Mouse (Mus musculus): Measurements from ENCODE around the gene Mettl14. TPM values are rescaled to one million over a fixed set of nuclear protein-coding genes. Genes with fewer than 3 reads are reported as not detected.

Mettl14 gene
- polyA plus RNA-seq, 1 experiment from 2014 or later = 27.9 TPM

DNA sequence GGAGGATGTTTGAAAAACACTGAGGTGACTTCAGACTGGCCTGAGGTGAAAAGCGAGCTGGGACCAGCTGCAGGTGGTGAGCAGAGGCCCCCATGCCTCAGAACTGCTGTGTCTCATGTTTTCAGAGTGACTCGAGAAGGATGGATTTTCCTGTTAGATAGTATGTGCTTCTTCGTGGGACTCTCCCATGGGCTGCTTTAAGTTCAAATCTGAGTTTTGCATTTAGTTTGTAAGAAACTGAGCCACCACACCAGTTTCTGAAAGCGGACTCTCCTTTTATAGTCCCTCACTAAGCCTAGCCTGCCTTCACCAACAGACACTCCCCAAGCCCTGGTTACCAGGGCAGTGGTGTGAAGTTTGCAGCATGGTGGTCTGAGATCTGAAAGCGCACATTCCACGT, 48.1 kb downstream of the Mettl14 start:
- Histone ChIP-seq H3K4me3 (ENCODE audit: low read depth, low read length) (no peak overlapping the region), H3K9me3 (replicated peaks; ENCODE audit: control insufficient read depth, low read length) (no peaks in the 10 kb centered on the region), H3K36me3 (replicated peaks; ENCODE audit: control insufficient read depth, insufficient read depth, low read depth, low read length) (no peaks in the 10 kb centered on the region), H3K27me3 (ENCODE audit: control insufficient read depth, insufficient read depth, low read length) (no peaks in the 10 kb centered on the region), H3K27ac (replicated peaks; ENCODE audit: low read depth, low read length) (no peak overlapping the region), H3K4me1 (ENCODE audit: control insufficient read depth, insufficient read depth, low read length) (no peaks in the 10 kb centered on the region), H3K4me2 (ENCODE audit: low read depth, low read length) (no peak overlapping the region), H3K9ac (replicated peaks; ENCODE audit: low read length) (no peak overlapping the region)
- no peak for DNase-seq (ENCODE audit: low spot score)
- ATAC-seq (replicated peaks; ENCODE audit: insufficient number of reproducible peaks, low FRiP score, low TSS enrichment, low read depth) = no peak
- WGBS = 66% methylated on average over 6 of the region's 6 CpGs

DNA sequence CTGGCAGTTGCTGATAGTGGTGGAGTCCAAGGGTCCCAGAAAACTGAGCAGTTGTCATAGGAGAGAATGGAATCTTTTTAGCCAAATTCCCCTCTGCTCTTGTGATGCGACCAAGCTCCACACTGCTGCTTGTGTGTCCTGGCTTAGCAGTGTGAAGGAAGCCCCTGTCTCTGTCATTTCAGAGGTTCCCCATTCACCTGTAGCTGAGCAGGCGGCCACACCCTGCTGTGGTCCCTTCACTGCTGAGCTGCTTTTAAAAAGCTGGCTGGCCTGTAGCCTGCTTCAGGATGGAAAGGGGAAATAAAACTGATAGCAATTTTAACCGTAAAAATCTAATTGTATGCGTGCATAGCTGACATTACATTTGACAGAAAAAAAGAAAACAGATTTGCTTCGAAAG, 49.0 kb downstream of the Mettl14 start:
- no peak overlapping the region for H3K27ac ChIP-seq (replicated peaks; ENCODE audit: low read depth, low read length)
- no peaks in the 10 kb centered on the region for H3K9me3 ChIP-seq (replicated peaks; ENCODE audit: control insufficient read depth, low read length)
- H3K9ac ChIP-seq (replicated peaks; ENCODE audit: low read length) = no peak overlapping the region
- WGBS = 81% methylated on average over 5 of the region's 5 CpGs
- no peak for DNase-seq (ENCODE audit: low spot score)
- H3K4me1 ChIP-seq (ENCODE audit: control insufficient read depth, insufficient read depth, low read length) = no peaks in the 10 kb centered on the region
- H3K27me3 ChIP-seq (ENCODE audit: control insufficient read depth, insufficient read depth, low read length) = no peaks in the 10 kb centered on the region
- no peaks in the 10 kb centered on the region for H3K36me3 ChIP-seq (replicated peaks; ENCODE audit: control insufficient read depth, insufficient read depth, low read depth, low read length)
- H3K4me2 ChIP-seq (ENCODE audit: low read depth, low read length) = no peak overlapping the region
- no peak for ATAC-seq (replicated peaks; ENCODE audit: insufficient number of reproducible peaks, low FRiP score, low TSS enrichment, low read depth)
- H3K4me3 ChIP-seq (ENCODE audit: low read depth, low read length) = no peak overlapping the region

DNA sequence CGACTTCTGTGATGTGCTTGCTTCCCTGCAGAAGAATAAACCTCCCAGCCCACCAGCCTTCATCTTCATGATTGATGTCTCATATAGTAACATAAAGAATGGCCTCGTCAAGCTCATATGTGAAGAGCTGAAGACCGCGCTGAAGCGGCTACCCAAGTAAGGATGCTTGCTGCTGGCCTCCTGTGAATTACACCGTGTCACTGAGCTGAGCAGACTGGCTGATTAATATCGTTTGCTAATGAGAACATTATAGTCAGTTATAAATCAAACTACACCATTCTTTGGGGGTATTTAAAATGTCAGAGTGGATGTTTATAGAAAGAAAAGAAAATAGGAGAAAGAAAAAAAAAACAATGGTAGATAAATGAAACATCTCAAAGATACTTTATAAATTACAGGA, 49.5 kb downstream of the Mettl14 start:
- Histone ChIP-seq H3K27ac (replicated peaks; ENCODE audit: low read depth, low read length) (no peak overlapping the region), H3K36me3 (replicated peaks; ENCODE audit: control insufficient read depth, insufficient read depth, low read depth, low read length) (no peaks in the 10 kb centered on the region), H3K9ac (replicated peaks; ENCODE audit: low read length) (no peak overlapping the region), H3K4me2 (ENCODE audit: low read depth, low read length) (no peak overlapping the region), H3K4me3 (ENCODE audit: low read depth, low read length) (no peak overlapping the region), H3K27me3 (ENCODE audit: control insufficient read depth, insufficient read depth, low read length) (no peaks in the 10 kb centered on the region), H3K4me1 (ENCODE audit: control insufficient read depth, insufficient read depth, low read length) (no peaks in the 10 kb centered on the region), H3K9me3 (replicated peaks; ENCODE audit: control insufficient read depth, low read length) (no peaks in the 10 kb centered on the region)
- ATAC-seq (replicated peaks; ENCODE audit: insufficient number of reproducible peaks, low FRiP score, low TSS enrichment, low read depth) = no peak
- 83% methylated on average over 7 of the region's 7 CpGs for whole genome bisulfite sequencing
- no peak for DNase-seq (ENCODE audit: low spot score)

DNA sequence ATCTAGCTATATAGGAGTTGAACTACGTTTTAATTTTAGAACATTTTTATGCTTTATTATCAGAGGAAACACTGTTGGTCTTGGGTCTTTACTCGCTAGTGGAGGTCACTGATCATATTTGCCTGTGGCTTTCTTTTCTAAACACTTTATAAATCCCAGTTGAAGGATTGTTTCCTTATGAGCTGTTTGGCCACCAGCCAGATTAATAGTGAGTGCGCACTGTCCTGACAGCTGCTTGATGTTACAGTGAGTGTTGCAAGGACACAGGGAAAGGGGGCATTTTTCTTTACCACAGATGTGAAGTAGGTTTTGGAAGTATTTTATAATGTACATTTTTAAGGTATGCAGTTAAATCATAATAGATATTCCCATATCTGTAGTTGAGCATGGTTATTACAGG, 50.4 kb downstream of the Mettl14 start:
- H3K4me2 ChIP-seq (ENCODE audit: low read depth, low read length) = no peak overlapping the region
- no peak for DNase-seq (ENCODE audit: low spot score)
- no peaks in the 10 kb centered on the region for H3K27me3 ChIP-seq (ENCODE audit: control insufficient read depth, insufficient read depth, low read length)
- no peak for ATAC-seq (replicated peaks; ENCODE audit: insufficient number of reproducible peaks, low FRiP score, low TSS enrichment, low read depth)
- H3K9me3 ChIP-seq (replicated peaks; ENCODE audit: control insufficient read depth, low read length) = no peaks in the 10 kb centered on the region
- no peak overlapping the region for H3K9ac ChIP-seq (replicated peaks; ENCODE audit: low read length)
- H3K27ac ChIP-seq (replicated peaks; ENCODE audit: low read depth, low read length) = no peak overlapping the region
- 59% methylated on average over 3 of the region's 3 CpGs for WGBS
- no peaks in the 10 kb centered on the region for H3K36me3 ChIP-seq (replicated peaks; ENCODE audit: control insufficient read depth, insufficient read depth, low read depth, low read length)
- H3K4me3 ChIP-seq (ENCODE audit: low read depth, low read length) = no peak overlapping the region
- H3K4me1 ChIP-seq (ENCODE audit: control insufficient read depth, insufficient read depth, low read length) = no peaks in the 10 kb centered on the region

DNA sequence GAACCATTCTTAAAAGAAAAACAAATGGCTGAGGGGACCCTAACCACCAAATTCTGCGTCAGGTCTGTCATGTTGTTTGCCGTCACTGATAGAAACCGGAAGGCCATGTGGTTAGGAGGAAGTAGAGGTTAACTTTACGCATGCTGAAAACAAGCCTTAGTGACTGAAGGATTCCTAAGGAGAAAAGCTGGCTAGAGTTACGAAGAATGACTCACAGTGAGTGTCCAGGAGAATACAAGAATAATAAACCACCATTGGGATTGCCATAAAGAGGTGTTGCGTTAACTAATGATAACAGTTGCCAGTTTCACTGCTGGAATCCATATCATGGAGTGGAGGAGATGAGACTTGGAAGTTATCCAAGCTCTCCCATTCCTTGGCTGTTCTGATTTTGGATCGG, 51.0 kb downstream of the Mettl14 start:
- Histone ChIP-seq H3K9me3 (replicated peaks; ENCODE audit: control insufficient read depth, low read length) (no peaks in the 10 kb centered on the region), H3K4me3 (ENCODE audit: low read depth, low read length) (no peak overlapping the region), H3K36me3 (replicated peaks; ENCODE audit: control insufficient read depth, insufficient read depth, low read depth, low read length) (no peaks in the 10 kb centered on the region), H3K4me1 (ENCODE audit: control insufficient read depth, insufficient read depth, low read length) (no peaks in the 10 kb centered on the region), H3K4me2 (ENCODE audit: low read depth, low read length) (no peak overlapping the region), H3K27ac (replicated peaks; ENCODE audit: low read depth, low read length) (no peak overlapping the region), H3K9ac (replicated peaks; ENCODE audit: low read length) (no peak overlapping the region), H3K27me3 (ENCODE audit: control insufficient read depth, insufficient read depth, low read length) (no peaks in the 10 kb centered on the region)
- ATAC-seq (replicated peaks; ENCODE audit: insufficient number of reproducible peaks, low FRiP score, low TSS enrichment, low read depth) = no peak
- DNase-seq (ENCODE audit: low spot score) = no peak
- WGBS = 76% methylated on average over 7 of the region's 7 CpGs

DNA sequence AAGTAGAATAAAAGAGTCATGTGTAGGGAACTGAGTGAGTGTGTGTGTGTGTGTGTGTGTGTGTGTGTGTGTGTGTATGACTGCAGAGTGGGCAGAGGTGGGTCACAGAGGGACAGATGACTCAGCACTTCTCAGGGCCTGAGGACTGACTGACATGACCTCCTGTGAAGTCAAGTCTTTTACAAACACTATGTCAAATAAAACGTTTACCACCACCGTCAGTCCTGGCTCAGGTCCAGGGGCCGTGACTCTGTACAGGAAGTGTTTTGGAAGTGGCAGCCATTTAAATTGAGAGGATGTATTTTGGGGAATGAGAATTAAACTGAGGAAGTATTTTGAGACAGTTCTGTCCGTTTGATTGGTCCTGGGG, 52.9 kb downstream of the Mettl14 start:
- H3K9me3 ChIP-seq (replicated peaks; ENCODE audit: control insufficient read depth, low read length) = no peaks in the 10 kb centered on the region
- no peak for ATAC-seq (replicated peaks; ENCODE audit: insufficient number of reproducible peaks, low FRiP score, low TSS enrichment, low read depth)
- no peak overlapping the region for H3K4me3 ChIP-seq (ENCODE audit: low read depth, low read length)
- H3K36me3 ChIP-seq (replicated peaks; ENCODE audit: control insufficient read depth, insufficient read depth, low read depth, low read length) = no peaks in the 10 kb centered on the region
- no peak overlapping the region for H3K9ac ChIP-seq (replicated peaks; ENCODE audit: low read length)
- no peaks in the 10 kb centered on the region for H3K27me3 ChIP-seq (ENCODE audit: control insufficient read depth, insufficient read depth, low read length)
- no peaks in the 10 kb centered on the region for H3K4me1 ChIP-seq (ENCODE audit: control insufficient read depth, insufficient read depth, low read length)
- no peak overlapping the region for H3K4me2 ChIP-seq (ENCODE audit: low read depth, low read length)
- 34% methylated on average over 4 of the region's 4 CpGs for WGBS
- H3K27ac ChIP-seq (replicated peaks; ENCODE audit: low read depth, low read length) = no peak overlapping the region
- DNase-seq (ENCODE audit: low spot score) = no peak

DNA sequence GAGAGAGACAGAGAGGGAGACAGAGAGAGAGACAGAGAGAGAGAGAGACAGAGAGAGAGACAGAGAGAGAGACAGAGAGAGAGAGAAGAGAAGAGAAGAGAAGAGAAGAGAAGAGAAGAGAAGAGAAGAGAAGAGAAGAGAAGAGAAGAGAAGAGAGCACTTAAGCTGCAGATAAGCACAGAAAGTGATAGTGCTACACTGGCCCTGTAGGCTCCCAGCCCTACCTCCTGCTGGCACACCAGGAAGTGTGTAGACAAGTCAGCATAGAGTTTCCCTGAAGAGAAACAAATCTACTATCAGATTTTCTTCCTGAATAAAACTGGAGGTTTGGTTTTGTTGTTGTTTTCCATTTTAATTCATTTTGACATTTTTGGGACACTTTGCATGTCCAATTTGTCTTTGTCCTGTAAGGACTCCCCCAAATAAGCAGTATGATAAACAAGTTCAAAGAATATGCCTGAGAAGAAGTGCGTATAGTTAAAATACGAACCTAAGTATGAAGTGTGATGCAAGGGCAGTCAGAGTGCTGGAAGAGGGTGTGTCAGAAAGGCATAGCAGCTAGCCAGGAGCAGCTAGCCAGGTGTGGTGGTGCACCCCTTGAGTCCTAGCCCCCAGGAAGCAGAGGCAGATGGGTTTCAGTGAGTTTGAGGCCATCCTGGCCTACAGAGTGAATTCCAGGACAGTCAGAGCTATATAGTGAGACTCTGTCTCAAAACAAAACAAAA, 53.4 kb downstream of the Mettl14 start:
- no peaks in the 10 kb centered on the region for H3K36me3 ChIP-seq (replicated peaks; ENCODE audit: control insufficient read depth, insufficient read depth, low read depth, low read length)
- no peaks in the 10 kb centered on the region for H3K4me1 ChIP-seq (ENCODE audit: control insufficient read depth, insufficient read depth, low read length)
- no peaks in the 10 kb centered on the region for H3K27me3 ChIP-seq (ENCODE audit: control insufficient read depth, insufficient read depth, low read length)
- no peak overlapping the region for H3K27ac ChIP-seq (replicated peaks; ENCODE audit: low read depth, low read length)
- 89% methylated on average over 2 of the region's 2 CpGs for WGBS
- no peak overlapping the region for H3K9ac ChIP-seq (replicated peaks; ENCODE audit: low read length)
- no peaks in the 10 kb centered on the region for H3K9me3 ChIP-seq (replicated peaks; ENCODE audit: control insufficient read depth, low read length)
- no peak overlapping the region for H3K4me2 ChIP-seq (ENCODE audit: low read depth, low read length)
- ATAC-seq (replicated peaks; ENCODE audit: insufficient number of reproducible peaks, low FRiP score, low TSS enrichment, low read depth) = no peak
- no peak overlapping the region for H3K4me3 ChIP-seq (ENCODE audit: low read depth, low read length)
- no peak for DNase-seq (ENCODE audit: low spot score)

DNA sequence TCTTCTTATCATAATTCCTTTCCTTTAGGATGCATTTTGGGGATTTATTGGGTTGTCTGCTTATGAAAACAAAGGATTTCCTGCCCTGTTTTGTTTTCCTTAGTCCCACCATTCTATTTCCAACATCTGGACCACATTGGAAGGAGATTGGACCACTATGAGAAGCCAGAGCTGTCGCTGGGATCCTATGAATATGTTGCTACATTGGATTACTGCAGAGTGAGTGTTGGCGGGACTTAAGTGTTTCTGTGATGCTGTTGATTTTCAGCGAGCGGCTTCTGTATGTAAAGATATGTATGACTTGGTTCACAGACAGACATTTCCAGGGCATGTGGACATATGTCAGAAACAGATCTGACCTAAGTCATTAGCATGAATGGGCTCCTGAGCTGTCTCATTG, 55.7 kb downstream of the Mettl14 start:
- Histone ChIP-seq H3K27me3 (ENCODE audit: control insufficient read depth, insufficient read depth, low read length) (no peaks in the 10 kb centered on the region), H3K4me2 (ENCODE audit: low read depth, low read length) (no peak overlapping the region), H3K4me3 (ENCODE audit: low read depth, low read length) (no peak overlapping the region), H3K9ac (replicated peaks; ENCODE audit: low read length) (no peak overlapping the region), H3K27ac (replicated peaks; ENCODE audit: low read depth, low read length) (no peak overlapping the region), H3K9me3 (replicated peaks; ENCODE audit: control insufficient read depth, low read length) (no peaks in the 10 kb centered on the region), H3K36me3 (replicated peaks; ENCODE audit: control insufficient read depth, insufficient read depth, low read depth, low read length) (no peaks in the 10 kb centered on the region), H3K4me1 (ENCODE audit: control insufficient read depth, insufficient read depth, low read length) (no peaks in the 10 kb centered on the region)
- DNase-seq (ENCODE audit: low spot score) (no peak), ATAC-seq (replicated peaks; ENCODE audit: insufficient number of reproducible peaks, low FRiP score, low TSS enrichment, low read depth) (no peak)
- WGBS = 84% methylated on average over 4 of the region's 4 CpGs

All from embryonic facial prominence, embryonic 11.5 days (tissue).